Mouse (Mus musculus): ENCODE data around the gene Castor2. TPM values are rescaled to one million over a fixed set of nuclear protein-coding genes. Genes with fewer than 3 reads are reported as not detected.

Castor2 gene
- polyA plus RNA-seq, 1 experiment from 2014 or later: 20.9 TPM

- no peaks in the 10 kb centered on the region for H3K36me3 ChIP-seq
- no peak overlapping the region for H3K9ac ChIP-seq
- no peak overlapping the region for H3K27ac ChIP-seq (replicated peaks)
- 80% methylated on average over 4 of the region's 4 CpGs for WGBS
- no peaks in the 10 kb centered on the region for H3K27me3 ChIP-seq
- no peaks in the 10 kb centered on the region for H3K9me3 ChIP-seq
- H3K4me2 ChIP-seq: no peak overlapping the region
- no peak for ATAC-seq (ENCODE audit: low read depth)
- peaks cover 16% of the 10 kb centered on the region for H3K4me1 ChIP-seq (replicated peaks)
- H3K4me3 ChIP-seq: no peak overlapping the region
Measured at GRCm38 (mm10) chr5:134186961-134187731, 87.6 kb downstream of the Castor2 start.

GRCm38 (mm10) chr5:134188571-134188970 is 89.1 kb downstream of the Castor2 start:
- H3K4me2 ChIP-seq: no peak overlapping the region
- ATAC-seq (ENCODE audit: low read depth): no peak
- WGBS: 50% methylated on average over 7 of the region's 7 CpGs
- no peaks in the 10 kb centered on the region for H3K27me3 ChIP-seq
- H3K4me3 ChIP-seq: no peak overlapping the region
- H3K36me3 ChIP-seq: peaks cover 6% of the 10 kb centered on the region; the same call in 1 of the 2 replicates
- no peaks in the 10 kb centered on the region for H3K9me3 ChIP-seq
- H3K27ac ChIP-seq (replicated peaks): no peak overlapping the region
- H3K9ac ChIP-seq: 0 out of 2 replicates have a peak overlapping the region, but pooled peaks have one; percentile 14
- peaks cover 2% of the 10 kb centered on the region for H3K4me1 ChIP-seq (replicated peaks)

GRCm38 (mm10) chr5:134193664-134194063 is 94.2 kb downstream of the Castor2 start:
- no peak overlapping the region for H3K4me2 ChIP-seq
- no peak overlapping the region for H3K4me3 ChIP-seq
- no peak for ATAC-seq (ENCODE audit: low read depth)
- H3K27ac ChIP-seq (replicated peaks): no peak overlapping the region
- H3K27me3 ChIP-seq: no peaks in the 10 kb centered on the region
- no peak overlapping the region for H3K9ac ChIP-seq
- 90% methylated on average over 8 of the region's 8 CpGs for WGBS
- no peaks in the 10 kb centered on the region for H3K4me1 ChIP-seq (replicated peaks)
- H3K36me3 ChIP-seq: peaks cover 36% of the 10 kb centered on the region
- no peaks in the 10 kb centered on the region for H3K9me3 ChIP-seq

Other genes with a start within 250 kb of the Castor2 start
- gene Rcc1l, start 77.1 kb downstream of the Castor2 start, polyA plus RNA-seq (2015; fragmentation: Nextera tagmentation; extraction: Ambion mirVana): 14.9 and 16.6 TPM in 2 replicates
- 13.9 and 14.4 TPM in 2 replicates for gene Gtf2ird2, start 84.3 kb downstream of the Castor2 start, polyA plus RNA-seq (2015; fragmentation: Nextera tagmentation; extraction: Ambion mirVana)
- gene Ncf1, start 129.9 kb downstream of the Castor2 start, polyA plus RNA-seq (2015; fragmentation: Nextera tagmentation; extraction: Ambion mirVana): 3.1 and 3.5 TPM in 2 replicates
- gene Gtf2i, start 215.0 kb downstream of the Castor2 start, polyA plus RNA-seq (2015; fragmentation: Nextera tagmentation; extraction: Ambion mirVana): 188 and 247 TPM in 2 replicates